Mouse (Mus musculus): ENCODE data around the gene Plcg1. TPM values are rescaled to one million over a fixed set of nuclear protein-coding genes. Genes with fewer than 3 reads are reported as not detected.

Gene Plcg1
- polyA plus RNA-seq, 1 experiment from 2014 or later = 60.3 TPM

DNA sequence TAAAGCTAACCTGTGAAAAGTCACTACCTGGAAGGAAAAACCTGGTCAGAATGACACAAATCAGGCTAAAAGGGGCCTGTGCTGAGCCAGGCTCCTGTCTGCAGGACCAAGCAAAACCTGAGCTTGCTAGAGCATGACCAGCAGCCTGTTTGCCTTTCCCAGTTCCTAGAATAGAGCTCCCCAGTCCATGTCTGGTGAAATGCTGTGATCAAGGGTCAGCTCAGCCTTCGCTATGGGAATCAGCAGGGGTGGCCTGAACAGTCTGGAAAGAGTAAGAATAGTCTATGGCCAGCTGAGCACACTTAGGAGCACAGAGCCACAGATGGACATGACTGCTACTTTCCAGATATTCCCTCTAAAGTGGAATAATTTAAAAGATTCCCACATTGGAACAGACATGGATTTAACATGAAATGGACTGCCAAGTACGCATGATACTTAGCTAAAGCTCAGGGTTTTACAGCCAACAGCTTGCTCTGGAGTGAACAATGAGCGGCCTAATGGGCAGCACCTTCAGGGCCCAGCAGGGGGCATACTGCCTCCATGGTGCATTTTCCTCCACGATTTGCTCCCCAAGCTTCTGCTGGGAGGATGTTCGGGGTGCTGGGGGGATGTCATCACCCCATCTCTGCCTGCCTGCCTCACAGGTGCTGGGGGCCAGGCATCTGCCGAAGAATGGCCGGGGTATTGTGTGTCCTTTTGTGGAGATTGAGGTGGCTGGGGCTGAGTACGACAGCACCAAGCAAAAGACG is 29.5 kb downstream of the Plcg1 start:
- no peaks in the 10 kb centered on the region for H3K9me3 ChIP-seq (ENCODE audit: control insufficient read depth, low read length)
- H3K9ac ChIP-seq (ENCODE audit: low read depth, low read length) = no peak overlapping the region
- no peak overlapping the region for H3K4me3 ChIP-seq (ENCODE audit: low read length)
- peaks cover 92% of the 10 kb centered on the region for H3K36me3 ChIP-seq (ENCODE audit: control insufficient read depth, insufficient read depth, low read length)
- 87% methylated on average over 9 of the region's 9 CpGs for WGBS
- H3K27me3 ChIP-seq (ENCODE audit: control insufficient read depth, insufficient read depth, low read length) = no peaks in the 10 kb centered on the region
- ATAC-seq (ENCODE audit: low FRiP score, low TSS enrichment) = no peak
- H3K4me2 ChIP-seq (replicated peaks; ENCODE audit: low read depth, low read length) = no peak overlapping the region
- H3K4me1 ChIP-seq (ENCODE audit: control insufficient read depth, insufficient read depth, low read length) = no peaks in the 10 kb centered on the region
- no peak overlapping the region for H3K27ac ChIP-seq (ENCODE audit: low read depth, low read length)

GRCm38 (mm10) chr2:160763816-160764215 is 32.7 kb downstream of the Plcg1 start:
- no peak overlapping the region for H3K27ac ChIP-seq (ENCODE audit: low read depth, low read length)
- no peak overlapping the region for H3K4me3 ChIP-seq (ENCODE audit: low read length)
- H3K36me3 ChIP-seq (ENCODE audit: control insufficient read depth, insufficient read depth, low read length) = peaks cover 63% of the 10 kb centered on the region
- H3K4me2 ChIP-seq (replicated peaks; ENCODE audit: low read depth, low read length) = no peak overlapping the region
- ATAC-seq (ENCODE audit: low FRiP score, low TSS enrichment) = no peak
- no peaks in the 10 kb centered on the region for H3K4me1 ChIP-seq (ENCODE audit: control insufficient read depth, insufficient read depth, low read length)
- H3K9me3 ChIP-seq (ENCODE audit: control insufficient read depth, low read length) = no peaks in the 10 kb centered on the region
- H3K9ac ChIP-seq (ENCODE audit: low read depth, low read length) = no peak overlapping the region
- no peaks in the 10 kb centered on the region for H3K27me3 ChIP-seq (ENCODE audit: control insufficient read depth, insufficient read depth, low read length)
- WGBS = 78% methylated on average over 3 of the region's 3 CpGs

GRCm38 (mm10) chr2:160764386-160764785 is 33.3 kb downstream of the Plcg1 start:
- WGBS = 100% methylated on average over 2 of the region's 2 CpGs
- Histone ChIP-seq H3K27ac (ENCODE audit: low read depth, low read length) (no peak overlapping the region), H3K9me3 (ENCODE audit: control insufficient read depth, low read length) (no peaks in the 10 kb centered on the region), H3K4me3 (ENCODE audit: low read length) (no peak overlapping the region), H3K4me1 (ENCODE audit: control insufficient read depth, insufficient read depth, low read length) (no peaks in the 10 kb centered on the region), H3K27me3 (ENCODE audit: control insufficient read depth, insufficient read depth, low read length) (no peaks in the 10 kb centered on the region), H3K36me3 (ENCODE audit: control insufficient read depth, insufficient read depth, low read length) (peaks cover 61% of the 10 kb centered on the region), H3K4me2 (replicated peaks; ENCODE audit: low read depth, low read length) (no peak overlapping the region), H3K9ac (ENCODE audit: low read depth, low read length) (no peak overlapping the region)
- ATAC-seq (ENCODE audit: low FRiP score, low TSS enrichment) = no peak

GRCm38 (mm10) chr2:160765096-160765495 is 34.0 kb downstream of the Plcg1 start:
- Histone ChIP-seq H3K9ac (ENCODE audit: low read depth, low read length) (no peak overlapping the region), H3K4me1 (ENCODE audit: control insufficient read depth, insufficient read depth, low read length) (no peaks in the 10 kb centered on the region), H3K4me3 (ENCODE audit: low read length) (no peak overlapping the region), H3K27me3 (ENCODE audit: control insufficient read depth, insufficient read depth, low read length) (no peaks in the 10 kb centered on the region), H3K36me3 (ENCODE audit: control insufficient read depth, insufficient read depth, low read length) (peaks cover 56% of the 10 kb centered on the region), H3K9me3 (ENCODE audit: control insufficient read depth, low read length) (no peaks in the 10 kb centered on the region), H3K4me2 (replicated peaks; ENCODE audit: low read depth, low read length) (no peak overlapping the region), H3K27ac (ENCODE audit: low read depth, low read length) (no peak overlapping the region)
- ATAC-seq (ENCODE audit: low FRiP score, low TSS enrichment) = no peak
- 85% methylated on average over 3 of the region's 3 CpGs for WGBS

- no peak for ATAC-seq (ENCODE audit: low FRiP score, low TSS enrichment)
- H3K36me3 ChIP-seq (ENCODE audit: control insufficient read depth, insufficient read depth, low read length) = peaks cover 43% of the 10 kb centered on the region
- no peak overlapping the region for H3K27ac ChIP-seq (ENCODE audit: low read depth, low read length)
- no peak overlapping the region for H3K4me3 ChIP-seq (ENCODE audit: low read length)
- no peak overlapping the region for H3K4me2 ChIP-seq (replicated peaks; ENCODE audit: low read depth, low read length)
- no peaks in the 10 kb centered on the region for H3K4me1 ChIP-seq (ENCODE audit: control insufficient read depth, insufficient read depth, low read length)
- no peak overlapping the region for H3K9ac ChIP-seq (ENCODE audit: low read depth, low read length)
- no peaks in the 10 kb centered on the region for H3K9me3 ChIP-seq (ENCODE audit: control insufficient read depth, low read length)
- 83% methylated on average over 5 of the region's 5 CpGs for WGBS
- H3K27me3 ChIP-seq (ENCODE audit: control insufficient read depth, insufficient read depth, low read length) = no peaks in the 10 kb centered on the region
These were observed 35.3 kb downstream of the Plcg1 start for GRCm38 (mm10) chr2:160766371-160766771.

DNA sequence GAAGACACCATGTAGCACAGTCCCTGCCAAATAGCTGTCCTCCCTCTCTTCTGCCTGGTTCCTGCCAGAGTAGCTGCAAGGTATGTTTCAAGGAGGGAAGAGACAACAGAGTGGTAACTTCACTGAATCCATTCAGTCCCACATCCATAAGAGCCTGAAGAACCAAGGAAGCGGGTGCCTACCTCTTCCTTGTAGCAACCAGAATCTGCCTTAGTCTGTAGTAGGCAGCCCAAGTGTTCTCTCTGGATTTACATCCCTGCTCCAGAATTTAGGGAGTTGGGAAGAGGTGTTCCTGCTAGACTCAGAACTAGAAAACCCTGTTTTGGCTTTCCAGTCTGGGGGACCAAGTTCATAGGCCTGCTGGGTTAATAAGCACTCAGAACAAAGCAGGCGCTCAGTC is 36.1 kb downstream of the Plcg1 start:
- no peaks in the 10 kb centered on the region for H3K9me3 ChIP-seq (ENCODE audit: control insufficient read depth, low read length)
- 89% methylated on average over 2 of the region's 2 CpGs for WGBS
- no peak overlapping the region for H3K4me2 ChIP-seq (replicated peaks; ENCODE audit: low read depth, low read length)
- no peak overlapping the region for H3K4me3 ChIP-seq (ENCODE audit: low read length)
- no peak overlapping the region for H3K9ac ChIP-seq (ENCODE audit: low read depth, low read length)
- peaks cover 35% of the 10 kb centered on the region for H3K36me3 ChIP-seq (ENCODE audit: control insufficient read depth, insufficient read depth, low read length)
- no peaks in the 10 kb centered on the region for H3K27me3 ChIP-seq (ENCODE audit: control insufficient read depth, insufficient read depth, low read length)
- H3K4me1 ChIP-seq (ENCODE audit: control insufficient read depth, insufficient read depth, low read length) = no peaks in the 10 kb centered on the region
- no peak overlapping the region for H3K27ac ChIP-seq (ENCODE audit: low read depth, low read length)
- ATAC-seq (ENCODE audit: low FRiP score, low TSS enrichment) = no peak

DNA sequence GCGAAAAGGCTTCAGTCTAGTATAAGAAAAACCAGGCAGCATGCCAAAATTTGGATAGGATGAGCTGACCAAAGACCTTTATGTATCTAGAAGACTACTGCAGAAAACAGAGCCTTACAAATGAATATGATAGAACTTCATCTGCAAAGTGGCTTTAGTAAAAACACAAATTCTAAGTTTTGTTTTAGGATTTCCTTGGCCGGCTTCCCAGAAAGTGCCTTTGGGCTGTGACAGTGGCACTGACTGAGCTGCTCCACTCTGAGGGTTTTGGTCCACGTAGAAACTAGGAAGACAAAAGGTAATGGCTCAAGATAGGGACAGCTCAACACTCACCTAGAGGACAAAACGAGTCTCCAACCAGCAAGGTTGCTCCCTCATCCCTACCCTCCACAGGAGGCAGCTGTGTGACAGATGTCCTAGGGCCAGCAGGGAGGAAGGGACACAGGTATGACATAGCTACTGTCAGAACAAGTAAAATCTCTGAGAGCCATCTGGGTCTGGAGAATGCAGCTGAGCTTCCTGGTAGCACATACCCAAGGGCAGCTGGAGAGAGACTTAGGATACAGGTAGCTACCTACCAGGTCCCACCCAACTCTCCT is 37.1 kb downstream of the Plcg1 start:
- no peaks in the 10 kb centered on the region for H3K27me3 ChIP-seq (ENCODE audit: control insufficient read depth, insufficient read depth, low read length)
- no peak overlapping the region for H3K4me2 ChIP-seq (replicated peaks; ENCODE audit: low read depth, low read length)
- H3K4me3 ChIP-seq (ENCODE audit: low read length) = no peak overlapping the region
- no peaks in the 10 kb centered on the region for H3K4me1 ChIP-seq (ENCODE audit: control insufficient read depth, insufficient read depth, low read length)
- H3K9me3 ChIP-seq (ENCODE audit: control insufficient read depth, low read length) = no peaks in the 10 kb centered on the region
- H3K36me3 ChIP-seq (ENCODE audit: control insufficient read depth, insufficient read depth, low read length) = peaks cover 25% of the 10 kb centered on the region
- H3K27ac ChIP-seq (ENCODE audit: low read depth, low read length) = no peak overlapping the region
- H3K9ac ChIP-seq (ENCODE audit: low read depth, low read length) = no peak overlapping the region
- 85% methylated on average over 4 of the region's 4 CpGs for WGBS
- ATAC-seq (ENCODE audit: low FRiP score, low TSS enrichment) = no peak

DNA sequence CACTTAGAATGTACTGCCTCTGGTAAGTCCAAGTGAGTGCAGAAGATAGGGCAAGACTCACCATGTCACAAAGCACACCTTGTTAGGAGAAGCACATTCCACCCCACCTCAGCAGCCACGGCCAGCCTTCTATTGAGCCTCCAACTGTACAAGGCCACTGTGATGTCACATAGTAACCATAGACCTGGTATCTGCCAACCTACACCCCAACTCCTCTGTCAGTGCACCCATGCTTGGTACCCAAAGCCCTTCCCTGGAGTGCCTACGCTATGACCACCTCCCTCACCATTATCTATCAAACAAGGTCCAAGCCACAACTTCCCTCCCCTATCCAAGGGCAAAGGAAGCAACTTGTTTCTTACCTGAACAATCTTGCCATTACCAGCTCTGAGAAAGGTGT is 37.9 kb downstream of the Plcg1 start:
- no peak for ATAC-seq (ENCODE audit: low FRiP score, low TSS enrichment)
- WGBS = 92% methylated on average over 2 of the region's 2 CpGs
- Histone ChIP-seq H3K4me2 (replicated peaks; ENCODE audit: low read depth, low read length) (no peak overlapping the region), H3K9ac (ENCODE audit: low read depth, low read length) (no peak overlapping the region), H3K4me1 (ENCODE audit: control insufficient read depth, insufficient read depth, low read length) (no peaks in the 10 kb centered on the region), H3K9me3 (ENCODE audit: control insufficient read depth, low read length) (no peaks in the 10 kb centered on the region), H3K36me3 (ENCODE audit: control insufficient read depth, insufficient read depth, low read length) (peaks cover 18% of the 10 kb centered on the region; the same call in 1 of the 2 replicates), H3K27me3 (ENCODE audit: control insufficient read depth, insufficient read depth, low read length) (no peaks in the 10 kb centered on the region), H3K27ac (ENCODE audit: low read depth, low read length) (no peak overlapping the region; the same call in 1 of the 2 replicates), H3K4me3 (ENCODE audit: low read length) (no peak overlapping the region)

DNA sequence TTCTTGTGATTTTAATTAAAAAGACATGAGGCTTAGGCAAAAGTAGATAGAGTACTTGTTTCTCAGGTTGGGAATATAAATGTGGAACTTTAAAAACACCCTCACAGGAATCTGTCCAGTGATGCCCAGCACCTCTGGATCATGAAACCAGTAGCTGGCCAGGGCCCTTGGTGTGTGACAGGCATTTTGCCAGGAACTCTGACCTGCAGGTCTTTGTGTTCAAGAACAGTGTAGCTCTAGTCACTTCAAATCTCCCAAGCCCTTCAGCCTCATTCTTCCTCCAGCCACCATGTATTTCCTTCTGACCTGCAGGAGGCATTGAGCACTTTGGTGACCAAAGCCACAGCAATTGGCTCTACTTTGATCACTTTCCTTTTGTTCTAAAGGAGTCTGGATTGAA is 39.3 kb downstream of the Plcg1 start:
- H3K27me3 ChIP-seq (ENCODE audit: control insufficient read depth, insufficient read depth, low read length) = no peaks in the 10 kb centered on the region
- no peaks in the 10 kb centered on the region for H3K9me3 ChIP-seq (ENCODE audit: control insufficient read depth, low read length)
- no peaks in the 10 kb centered on the region for H3K4me1 ChIP-seq (ENCODE audit: control insufficient read depth, insufficient read depth, low read length)
- no peak overlapping the region for H3K4me2 ChIP-seq (replicated peaks; ENCODE audit: low read depth, low read length)
- H3K27ac ChIP-seq (ENCODE audit: low read depth, low read length) = no peak overlapping the region
- ATAC-seq (ENCODE audit: low FRiP score, low TSS enrichment) = no peak
- H3K36me3 ChIP-seq (ENCODE audit: control insufficient read depth, insufficient read depth, low read length) = peaks cover 9% of the 10 kb centered on the region; the same call in 1 of the 2 replicates
- no peak overlapping the region for H3K9ac ChIP-seq (ENCODE audit: low read depth, low read length)
- H3K4me3 ChIP-seq (ENCODE audit: low read length) = no peak overlapping the region

Data from kidney, embryonic 14.5 days (tissue).